Mouse (Mus musculus): Measurements from ENCODE around the gene Amigo2. TPM values are rescaled to one million over a fixed set of nuclear protein-coding genes. Genes with fewer than 3 reads are reported as not detected.
A peak's percentile ranks its signal among the peaks of the same experiment; 100 is the strongest.

The Amigo2 gene
- polyA plus RNA-seq, 1 experiment from 2014 or later: 2.8 TPM

- DNase-seq (ENCODE audit: low spot score): no peak
Measured at GRCm38 (mm10) chr15:97271985-97272697, 25.1 kb upstream of the Amigo2 start.

- DNase-seq (ENCODE audit: low spot score): no peak
Measured at GRCm38 (mm10) chr15:97267094-97267695, 20.1 kb upstream of the Amigo2 start.

GRCm38 (mm10) chr15:97266236-97266845 lies 19.3 kb upstream of the Amigo2 start:
- no peak for DNase-seq (ENCODE audit: low spot score)

- no peak for DNase-seq (ENCODE audit: low spot score)
Measured at GRCm38 (mm10) chr15:97262251-97262650, 15.2 kb upstream of the Amigo2 start.

GRCm38 (mm10) chr15:97259968-97260597 lies 13.0 kb upstream of the Amigo2 start:
- DNase-seq (ENCODE audit: low spot score): no peak

GRCm38 (mm10) chr15:97259300-97259699 lies 12.2 kb upstream of the Amigo2 start:
- DNase-seq (ENCODE audit: low spot score): no peak

GRCm38 (mm10) chr15:97258483-97259230 lies 11.6 kb upstream of the Amigo2 start:
- DNase-seq (ENCODE audit: low spot score): no peak

- no peak for DNase-seq (ENCODE audit: low spot score)
Measured at GRCm38 (mm10) chr15:97257206-97257775, 10.2 kb upstream of the Amigo2 start.

GRCm38 (mm10) chr15:97256411-97256810 lies 9.3 kb upstream of the Amigo2 start:
- no peak for DNase-seq (ENCODE audit: low spot score)

GRCm38 (mm10) chr15:97255800-97256199 lies 8.7 kb upstream of the Amigo2 start:
- no peak for DNase-seq (ENCODE audit: low spot score)

GRCm38 (mm10) chr15:97254375-97254774 lies 7.3 kb upstream of the Amigo2 start:
- DNase-seq (ENCODE audit: low spot score): no peak

GRCm38 (mm10) chr15:97252493-97253034 lies 5.5 kb upstream of the Amigo2 start:
- peak; percentile 86 for DNase-seq (ENCODE audit: low spot score)

- DNase-seq (ENCODE audit: low spot score): no peak
Measured at GRCm38 (mm10) chr15:97249322-97249721, 2.2 kb upstream of the Amigo2 start.

- DNase-seq (ENCODE audit: low spot score): peak; percentile 52
Measured at GRCm38 (mm10) chr15:97248296-97248695, 1.2 kb upstream of the Amigo2 start.

- DNase-seq (ENCODE audit: low spot score): peak; percentile 53
Measured at GRCm38 (mm10) chr15:97247791-97248161, 689 bp upstream of the Amigo2 start.

- DNase-seq (ENCODE audit: low spot score): no peak
Measured at GRCm38 (mm10) chr15:97246256-97246655, 831 bp downstream of the Amigo2 start.

GRCm38 (mm10) chr15:97245392-97245791 lies 1.7 kb downstream of the Amigo2 start:
- DNase-seq (ENCODE audit: low spot score): no peak

GRCm38 (mm10) chr15:97236943-97237342 lies 10.1 kb downstream of the Amigo2 start:
- DNase-seq (ENCODE audit: low spot score): peak; percentile 42

GRCm38 (mm10) chr15:97235183-97235582 lies 11.9 kb downstream of the Amigo2 start:
- DNase-seq (ENCODE audit: low spot score): peak; percentile 64

- DNase-seq (ENCODE audit: low spot score): no peak
Measured at GRCm38 (mm10) chr15:97234076-97234475, 13.0 kb downstream of the Amigo2 start.
